Mouse (Mus musculus) liver, postnatal 0 days (tissue): ENCODE measurements around the gene Gm5617.

Experiments used
- CTCF ChIP-seq: sonication (generic); IDR thresholded peaks from 2 replicates; pipeline ENCODE4 v1.5.1; 2016; ENCODE audit warnings: antibody characterized with exemption, low read depth
- EP300 ChIP-seq: IDR thresholded peaks from 2 replicates; pipeline ENCODE4 v1.6.1; 2016; ENCODE audit warnings: antibody characterized with exemption, low read depth, mild to moderate bottlenecking

DNA sequence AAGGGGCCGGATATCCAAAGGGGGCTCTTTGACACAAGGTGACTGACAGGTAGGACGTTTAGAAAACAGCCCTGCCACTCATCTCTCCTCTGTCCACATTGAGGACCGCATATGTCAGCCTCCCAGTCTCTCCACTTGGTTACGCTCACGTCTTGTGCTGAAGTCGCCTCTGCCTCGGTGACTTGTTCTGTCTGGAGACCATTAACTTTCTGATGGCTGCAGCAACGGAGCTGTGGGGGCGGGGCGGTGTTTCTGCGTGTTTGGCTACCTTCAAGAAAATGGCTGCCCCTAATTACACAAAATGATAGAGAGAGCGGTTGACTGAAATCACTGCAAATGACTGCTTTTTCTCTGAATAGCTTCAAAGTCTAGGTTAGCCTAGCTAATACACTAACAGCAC, 43.4 kb downstream of the Gm5617 start:
- TF ChIP-seq CTCF (no peak), EP300 (no peak)
